Mouse (Mus musculus) embryonic facial prominence, embryonic 13.5 days (tissue): ENCODE measurements around the gene Irx5. TPM values are rescaled to one million over a fixed set of nuclear protein-coding genes. Genes with fewer than 3 reads are reported as not detected.
A peak's percentile ranks its signal among the peaks of the same experiment; 100 is the strongest.

Source experiments
- ATAC-seq: fragments of 200-750 bp; cut with Nextera tagmentation; 2 replicates; pipeline ENCODE4 v1.8.0; 2017; ENCODE audit warnings: low read depth; ENCODE audit not compliant: insufficient number of reproducible peaks, insufficient read depth, low FRiP score, low TSS enrichment
- H3K27ac ChIP-seq: fragments of 300-500 bp; sonication (generic); 2 replicates; pipeline ENCODE4 v1.5.1; 2015; ENCODE audit warnings: moderate library complexity, mild to moderate bottlenecking, inconsistent platforms
- H3K27me3 ChIP-seq: fragments of 300-500 bp; sonication (generic); 2 replicates; pipeline ENCODE4 v1.6.1; 2015; ENCODE audit warnings: mild to moderate bottlenecking, inconsistent platforms
- H3K36me3 ChIP-seq: fragments of 300-500 bp; sonication (generic); 2 replicates; pipeline ENCODE4 v1.6.1; 2015; ENCODE audit warnings: mild to moderate bottlenecking, inconsistent platforms
- H3K4me1 ChIP-seq: fragments of 300-500 bp; sonication (generic); 2 replicates; pipeline ENCODE4 v1.6.1; 2015; ENCODE audit warnings: inconsistent platforms
- H3K4me2 ChIP-seq: fragments of 300-500 bp; sonication (generic); 2 replicates; pipeline ENCODE4 v1.6.1; 2015; ENCODE audit warnings: moderate library complexity, mild to moderate bottlenecking, inconsistent platforms
- H3K4me3 ChIP-seq: fragments of 300-500 bp; sonication (generic); 2 replicates; pipeline ENCODE4 v1.5.1; 2015; ENCODE audit warnings: mild to moderate bottlenecking, inconsistent platforms
- H3K9ac ChIP-seq: fragments of 300-500 bp; sonication (generic); 2 replicates; pipeline ENCODE4 v1.6.1; 2015; ENCODE audit warnings: mild to moderate bottlenecking, inconsistent platforms
- H3K9me3 ChIP-seq: fragments of 300-500 bp; sonication (generic); 2 replicates; pipeline ENCODE4 v1.6.1; 2016; ENCODE audit warnings: inconsistent platforms
- WGBS: fragments of 180-500 bp; shearing (Covaris S2); methylation state at CpG from one replicate; pipeline ENCODE4 v1.1.7; 2015; ENCODE audit warnings: mixed read lengths; 5-methylcytosine and 5-hydroxymethylcytosine counted together
- polyA plus RNA-seq: library from polyadenylated mRNA; unstranded; fragments of >200 nt; fragmentation: Nextera tagmentation; extraction: Ambion mirVana; gene quantifications from 2 replicates; pipeline ENCODE4 v1.2.1, GENCODE M21; 2015

Gene Irx5
- polyA plus RNA-seq, 1 experiment from 2014 or later: 27.2 TPM

- Histone ChIP-seq H3K4me1 (peaks cover 29% of the 10 kb centered on the region), H3K4me2 (peak overlapping the region; percentile 82), H3K9me3 (no peaks in the 10 kb centered on the region), H3K27ac (no peak overlapping the region), H3K36me3 (no peaks in the 10 kb centered on the region), H3K27me3 (peaks cover 11% of the 10 kb centered on the region), H3K4me3 (peak overlapping the region; percentile 72), H3K9ac (peak overlapping the region; percentile 71; the same call in 1 of the 2 replicates)
- ATAC-seq: no peak
- 6% methylated on average over 6 of the region's 6 CpGs for WGBS
These were observed 4.0 kb upstream of the Irx5 start for GRCm38 (mm10) chr8:92353405-92353804.

GRCm38 (mm10) chr8:92354536-92355482 is 2.6 kb upstream of the Irx5 start:
- Histone ChIP-seq H3K4me3 (peak overlapping the region; percentile 72), H3K27me3 (peaks cover 18% of the 10 kb centered on the region), H3K9ac (peak overlapping the region; percentile 71), H3K4me1 (peaks cover 38% of the 10 kb centered on the region), H3K36me3 (peaks cover 1% of the 10 kb centered on the region; the same call in 1 of the 2 replicates), H3K27ac (peak overlapping the region; percentile 56), H3K9me3 (no peaks in the 10 kb centered on the region), H3K4me2 (peak overlapping the region; percentile 82)
- 2% methylated on average over 22 of the region's 22 CpGs for WGBS
- no peak for ATAC-seq

- no peaks in the 10 kb centered on the region for H3K9me3 ChIP-seq
- peak overlapping the region; percentile 96 for H3K27ac ChIP-seq
- peaks cover 27% of the 10 kb centered on the region for H3K27me3 ChIP-seq
- H3K4me1 ChIP-seq: peaks cover 40% of the 10 kb centered on the region
- peaks cover 10% of the 10 kb centered on the region for H3K36me3 ChIP-seq
- peak overlapping the region; percentile 72 for H3K4me3 ChIP-seq
- peak; percentile 93 for ATAC-seq
- peak overlapping the region; percentile 96 for H3K9ac ChIP-seq
- WGBS: under 1% methylated on average over 91 of the region's 93 CpGs
- H3K4me2 ChIP-seq: peak overlapping the region; percentile 82
These were observed 1.5 kb upstream of the Irx5 start for GRCm38 (mm10) chr8:92355701-92356612.

GRCm38 (mm10) chr8:92356613-92357375 is 631 bp upstream of the Irx5 start:
- Histone ChIP-seq H3K36me3 (peaks cover 10% of the 10 kb centered on the region), H3K4me3 (peak overlapping the region; percentile 72), H3K27ac (peak overlapping the region; percentile 96), H3K9me3 (no peaks in the 10 kb centered on the region), H3K4me1 (peaks cover 37% of the 10 kb centered on the region), H3K9ac (peak overlapping the region; percentile 96), H3K27me3 (peaks cover 33% of the 10 kb centered on the region), H3K4me2 (peak overlapping the region; percentile 82)
- ATAC-seq: 0 out of 2 replicates have a peak, but pooled peaks have one; percentile 1
- under 1% methylated on average over 39 of the region's 40 CpGs for WGBS

GRCm38 (mm10) chr8:92358141-92358999 is 945 bp downstream of the Irx5 start:
- Histone ChIP-seq H3K36me3 (peaks cover 10% of the 10 kb centered on the region), H3K9ac (peak overlapping the region; percentile 96), H3K9me3 (no peaks in the 10 kb centered on the region), H3K4me3 (peak overlapping the region; percentile 72), H3K27ac (peak overlapping the region; percentile 98), H3K4me1 (peaks cover 41% of the 10 kb centered on the region), H3K4me2 (peak overlapping the region; percentile 82), H3K27me3 (peaks cover 45% of the 10 kb centered on the region)
- WGBS: under 1% methylated on average over 80 of the region's 80 CpGs
- ATAC-seq: no peak

GRCm38 (mm10) chr8:92359000-92359832 is 1.8 kb downstream of the Irx5 start:
- Histone ChIP-seq H3K36me3 (peaks cover 10% of the 10 kb centered on the region), H3K9me3 (no peaks in the 10 kb centered on the region), H3K4me3 (peak overlapping the region; percentile 72), H3K4me2 (peak overlapping the region; percentile 82), H3K4me1 (peaks cover 41% of the 10 kb centered on the region), H3K27me3 (peaks cover 53% of the 10 kb centered on the region), H3K27ac (peak overlapping the region; percentile 98), H3K9ac (peak overlapping the region; percentile 96)
- 2% methylated on average over 35 of the region's 35 CpGs for WGBS
- ATAC-seq: no peak

GRCm38 (mm10) chr8:92359833-92360082 is 2.3 kb downstream of the Irx5 start:
- Histone ChIP-seq H3K4me3 (peak overlapping the region; percentile 72), H3K4me2 (peak overlapping the region; percentile 82), H3K27ac (peak overlapping the region; percentile 98), H3K27me3 (peaks cover 58% of the 10 kb centered on the region), H3K4me1 (peaks cover 42% of the 10 kb centered on the region), H3K9me3 (no peaks in the 10 kb centered on the region), H3K36me3 (peaks cover 10% of the 10 kb centered on the region), H3K9ac (peak overlapping the region; percentile 96)
- 1% methylated on average over 20 of the region's 21 CpGs for WGBS
- ATAC-seq: no peak

- Histone ChIP-seq H3K27me3 (peaks cover 64% of the 10 kb centered on the region), H3K4me1 (peaks cover 47% of the 10 kb centered on the region), H3K9ac (peak overlapping the region; percentile 96), H3K36me3 (peaks cover 10% of the 10 kb centered on the region), H3K4me2 (peak overlapping the region; percentile 82), H3K27ac (peak overlapping the region; percentile 98), H3K4me3 (peak overlapping the region; percentile 72), H3K9me3 (no peaks in the 10 kb centered on the region)
- no peak for ATAC-seq
- 1% methylated on average over 76 of the region's 77 CpGs for WGBS
These were observed 2.8 kb downstream of the Irx5 start for GRCm38 (mm10) chr8:92360083-92360861.

GRCm38 (mm10) chr8:92361546-92362351 is 4.3 kb downstream of the Irx5 start:
- H3K9ac ChIP-seq: peak overlapping the region; percentile 67
- peaks cover 77% of the 10 kb centered on the region for H3K27me3 ChIP-seq
- WGBS: 4% methylated on average over 25 of the region's 25 CpGs
- peaks cover 62% of the 10 kb centered on the region for H3K4me1 ChIP-seq
- H3K9me3 ChIP-seq: no peaks in the 10 kb centered on the region
- H3K36me3 ChIP-seq: peaks cover 10% of the 10 kb centered on the region
- H3K4me3 ChIP-seq: peak overlapping the region; percentile 45
- peak overlapping the region; percentile 69 for H3K4me2 ChIP-seq
- ATAC-seq: no peak
- peak overlapping the region; percentile 69; the same call in 1 of the 2 replicates for H3K27ac ChIP-seq
